Mouse (Mus musculus): ENCODE results near the gene Tm4sf4. TPM values are rescaled to one million over a fixed set of nuclear protein-coding genes. Genes with fewer than 3 reads are reported as not detected.

Tm4sf4 gene
- polyA plus RNA-seq, 1 experiment from 2014 or later, result 1.4 TPM

Other genes starting within 250 kb of the Tm4sf4 start
- 227 and 249 TPM in 2 replicates for gene Tm4sf1, start 123.3 kb upstream of the Tm4sf4 start, polyA plus RNA-seq (2015; fragmentation: Nextera tagmentation; extraction: Ambion mirVana)
- 17.9 and 20.5 TPM in 2 replicates for gene Wwtr1, start 150.6 kb downstream of the Tm4sf4 start, polyA plus RNA-seq (2015; fragmentation: Nextera tagmentation; extraction: Ambion mirVana)
- gene Commd2, start 226.4 kb downstream of the Tm4sf4 start, polyA plus RNA-seq (2015; fragmentation: Nextera tagmentation; extraction: Ambion mirVana), result 64.9 and 65.1 TPM in 2 replicates

Data from kidney, embryonic 16.5 days (tissue).